ENCODE assay signal across 10 mouse cellular contexts in the genomic region with DNA sequence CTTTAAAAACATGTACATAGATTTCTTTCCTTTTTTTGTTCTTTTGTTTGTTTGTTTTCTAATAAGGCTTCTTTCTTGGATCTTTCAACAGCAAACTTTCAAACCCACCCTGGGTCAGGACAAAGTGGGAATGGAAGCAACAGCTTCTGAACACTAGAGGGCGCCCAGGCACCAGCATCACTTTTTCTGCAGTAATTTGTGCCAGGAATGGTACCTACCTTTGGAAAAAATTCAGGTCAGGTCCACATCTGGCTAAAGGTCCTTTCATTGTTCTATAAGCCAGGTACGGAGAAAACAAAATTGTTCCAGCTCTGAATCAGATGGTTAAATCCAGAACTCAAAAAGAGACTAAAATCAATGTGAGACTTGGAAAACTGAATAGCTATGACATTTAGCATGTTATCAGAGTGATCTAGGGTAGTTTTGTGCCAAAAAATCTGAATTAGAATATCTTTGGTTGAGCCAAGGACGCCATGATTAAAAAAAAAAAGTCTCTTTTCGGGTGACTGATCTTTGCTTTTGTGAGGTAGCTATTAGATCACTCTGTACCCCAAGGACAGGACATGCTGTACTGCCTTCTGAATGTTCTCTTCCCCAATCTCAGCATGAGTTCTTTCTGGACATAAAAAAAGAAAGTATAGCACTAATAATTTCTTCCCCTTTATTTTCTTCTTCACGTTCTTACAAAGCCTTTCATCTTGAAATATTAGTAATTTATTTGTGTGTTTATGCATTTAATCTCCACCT. TPM values are rescaled to one million over a fixed set of nuclear protein-coding genes. Genes with fewer than 3 reads are reported as not detected.
DNase-seq lines count a peak whose midpoint lies in the region; ATAC-seq and TF ChIP-seq lines count a peak whose summit lies in the region.
"Had no signal": no experiment of that assay in that cellular context is flagged by ENCODE, and none has a peak within 500 bp of the region (broad histone marks: within the 10 kb centered on the region; RNA-seq: fewer than 3 reads in every experiment).

No protein-coding gene starts in this region.

- H3K4me2 ChIP-seq in forebrain, embryonic 14.5 days (ENCODE audit: low read length) = no peak overlapping the region
- no peak overlapping the region for H3K4me2 ChIP-seq in forebrain, embryonic 13.5 days
- no peak overlapping the region for H3K4me2 ChIP-seq in midbrain, postnatal 0 days (ENCODE audit: low read depth, low read length, poor library complexity, severe bottlenecking)

- no peak overlapping the region for H3K4me3 ChIP-seq in forebrain, embryonic 14.5 days (ENCODE audit: low read depth, low read length)
- H3K4me3 ChIP-seq in forebrain, embryonic 13.5 days = no peak overlapping the region
- no peak overlapping the region for H3K4me3 ChIP-seq in midbrain, postnatal 0 days (ENCODE audit: low read depth, low read length)
- H3K4me3 ChIP-seq in midbrain, embryonic 10.5 days = no peak overlapping the region
- H3K4me3 ChIP-seq: megakaryocyte, embryonic 14.5 days had no signal

- no peak overlapping the region for H3K9ac ChIP-seq in forebrain, embryonic 14.5 days (ENCODE audit: low read length)
- no peak overlapping the region for H3K9ac ChIP-seq in forebrain, embryonic 13.5 days
- no peak overlapping the region for H3K9ac ChIP-seq in midbrain, postnatal 0 days (replicated peaks; ENCODE audit: low read length, poor library complexity, severe bottlenecking)

- 38% methylated on average over 5 of the region's 5 CpGs for WGBS in forebrain, embryonic 14.5 days
- WGBS in forebrain, embryonic 13.5 days = 28% methylated on average over 5 of the region's 5 CpGs
- 34% methylated on average over 5 of the region's 5 CpGs for WGBS in midbrain, postnatal 0 days
- 41% methylated on average over 5 of the region's 5 CpGs for WGBS in midbrain, embryonic 10.5 days

- DNase-seq in forebrain, embryonic 14.5 days (ENCODE audit: low spot score) = peak; percentile 61
- peak; percentile 35 for DNase-seq in midbrain, postnatal 0 days (ENCODE audit: low spot score)
- DNase-seq in midbrain, embryonic 10.5 days (ENCODE audit: low spot score) = no peak
- peak; percentile 39 for DNase-seq in adrenal gland, postnatal 25 days
- DNase-seq in forelimb bud, embryonic 11.5 days (ENCODE audit: low read depth, low spot score) = peak; percentile 34
- DNase-seq in gastrocnemius, adult 8-10 months (ENCODE audit: low spot score in 2 of 2) = no peak

- no peaks in the 10 kb centered on the region for H3K36me3 ChIP-seq in forebrain, embryonic 14.5 days (ENCODE audit: control insufficient read depth, insufficient read depth, low read length)
- H3K36me3 ChIP-seq in forebrain, embryonic 13.5 days (ENCODE audit: poor library complexity, severe bottlenecking) = no peaks in the 10 kb centered on the region
- H3K36me3 ChIP-seq in midbrain, postnatal 0 days (ENCODE audit: insufficient read depth, low read length) = no peaks in the 10 kb centered on the region
- H3K36me3 ChIP-seq in midbrain, embryonic 10.5 days = no peaks in the 10 kb centered on the region

- ATAC-seq in forebrain, embryonic 14.5 days = no peak
- ATAC-seq in forebrain, embryonic 13.5 days = no peak
- ATAC-seq in midbrain, postnatal 0 days (ENCODE audit: low FRiP score) = no peak
- ATAC-seq in megakaryocyte progenitor cell, adult 5-6 weeks (replicated peaks; ENCODE audit: poor library complexity) = peak; percentile 81

- peak; percentile 78 for TF ChIP-seq CTCF in midbrain, postnatal 0 days (IDR thresholded peaks at IDR 0.05)

- no peaks in the 10 kb centered on the region for H3K27me3 ChIP-seq in forebrain, embryonic 14.5 days (replicated peaks; ENCODE audit: control insufficient read depth, insufficient read depth, low read length)
- H3K27me3 ChIP-seq in forebrain, embryonic 13.5 days = no peaks in the 10 kb centered on the region
- no peaks in the 10 kb centered on the region for H3K27me3 ChIP-seq in midbrain, postnatal 0 days (ENCODE audit: insufficient read depth, low read length)
- no peaks in the 10 kb centered on the region for H3K27me3 ChIP-seq in midbrain, embryonic 10.5 days (ENCODE audit: low read depth, poor library complexity, severe bottlenecking)

- no peaks in the 10 kb centered on the region for H3K9me3 ChIP-seq in forebrain, embryonic 14.5 days (replicated peaks; ENCODE audit: control insufficient read depth, low read length)
- H3K9me3 ChIP-seq in forebrain, embryonic 13.5 days (replicated peaks) = no peaks in the 10 kb centered on the region
- H3K9me3 ChIP-seq in midbrain, postnatal 0 days (ENCODE audit: low read length) = no peaks in the 10 kb centered on the region
- no peaks in the 10 kb centered on the region for H3K9me3 ChIP-seq in midbrain, embryonic 10.5 days (replicated peaks)
- H3K9me3 ChIP-seq: megakaryocyte, embryonic 14.5 days had no signal

- no peak overlapping the region for H3K27ac ChIP-seq in forebrain, embryonic 14.5 days (ENCODE audit: low read depth, low read length)
- no peak overlapping the region for H3K27ac ChIP-seq in forebrain, embryonic 13.5 days
- no peak overlapping the region for H3K27ac ChIP-seq in midbrain, postnatal 0 days (ENCODE audit: low read depth, low read length)
- H3K27ac ChIP-seq in midbrain, embryonic 10.5 days (replicated peaks) = no peak overlapping the region

- H3K4me1 ChIP-seq in forebrain, embryonic 14.5 days (ENCODE audit: control insufficient read depth, insufficient read depth, low read length) = peaks cover 2% of the 10 kb centered on the region; the same call in 1 of the 2 replicates
- H3K4me1 ChIP-seq in forebrain, embryonic 13.5 days = peaks cover 21% of the 10 kb centered on the region
- H3K4me1 ChIP-seq in midbrain, postnatal 0 days (ENCODE audit: insufficient read depth, low read length) = no peaks in the 10 kb centered on the region
- H3K4me1 ChIP-seq in midbrain, embryonic 10.5 days = 0 out of 2 replicates have a peak, but pooled peaks cover 2% of the 10 kb centered on the region

RNA-seq across cellular contexts. Expression of a gene that starts 9.5 kb away (rescaled TPM):
- polyA plus RNA-seq in forebrain, embryonic 14.5 days (2014; fragmentation: Nextera tagmentation; extraction: Ambion mirVana) = 10.5 and 12.0 TPM in 2 replicates
- 8.0 and 10.3 TPM in 2 replicates for polyA plus RNA-seq in forebrain, embryonic 13.5 days (2015; fragmentation: Nextera tagmentation; extraction: Ambion mirVana)
- total RNA-seq in midbrain, postnatal 0 days (2014; rRNA removed) = 38.0 and 52.3 TPM in 2 replicates
- polyA plus RNA-seq in midbrain, postnatal 0 days (2015; fragmentation: Nextera tagmentation; extraction: Ambion mirVana) = 23.1 and 24.1 TPM in 2 replicates
- polyA plus RNA-seq in midbrain, embryonic 10.5 days (2016; fragmentation: Nextera tagmentation; extraction: Ambion mirVana) = 1.6 and 2.4 TPM in 2 replicates
- 0.82 and 2.4 TPM in 2 replicates for total RNA-seq in adrenal gland, postnatal 25 days (2021)
- total RNA-seq in megakaryocyte progenitor cell, adult 5-6 weeks (2015) = not detected in 2 replicates
- total RNA-seq in megakaryocyte progenitor cell, adult 5-6 weeks (2017) = not detected in 2 replicates
- total RNA-seq in gastrocnemius, adult 8-10 months (2022) = 1 to 10 TPM; 1.3 to 2.9 (median 1.9) TPM

RNA-seq across cellular contexts. Expression of a gene that starts 26.7 kb away (rescaled TPM):
- 2.3 and 4.0 TPM in 2 replicates for polyA plus RNA-seq in forebrain, embryonic 14.5 days (2014; fragmentation: Nextera tagmentation; extraction: Ambion mirVana)
- polyA plus RNA-seq in forebrain, embryonic 13.5 days (2015; fragmentation: Nextera tagmentation; extraction: Ambion mirVana) = 7.3 and 7.6 TPM in 2 replicates
- 0.66 and 2.8 TPM in 2 replicates for total RNA-seq in midbrain, postnatal 0 days (2014; rRNA removed)
- 0.89 and 1.0 TPM in 2 replicates for polyA plus RNA-seq in midbrain, postnatal 0 days (2015; fragmentation: Nextera tagmentation; extraction: Ambion mirVana)
- polyA plus RNA-seq in midbrain, embryonic 10.5 days (2016; fragmentation: Nextera tagmentation; extraction: Ambion mirVana) = 6.7 TPM in 2 replicates
- total RNA-seq in adrenal gland, postnatal 25 days (2021) = 0.97 TPM in 1 of 2 replicates, not detected in the other
- 56.5 and 62.8 TPM in 2 replicates for total RNA-seq in megakaryocyte progenitor cell, adult 5-6 weeks (2015)
- total RNA-seq in megakaryocyte progenitor cell, adult 5-6 weeks (2017) = 65.3 and 67.4 TPM in 2 replicates
- total RNA-seq in gastrocnemius, adult 8-10 months (2022) = under 1 TPM in 1 of 4 experiments, not detected in 3; 0.58 TPM

RNA-seq across cellular contexts. Expression of a gene that starts 43.5 kb away (rescaled TPM):
- polyA plus RNA-seq in forebrain, embryonic 14.5 days (2014; fragmentation: Nextera tagmentation; extraction: Ambion mirVana) = 59.8 and 77.6 TPM in 2 replicates
- polyA plus RNA-seq in forebrain, embryonic 13.5 days (2015; fragmentation: Nextera tagmentation; extraction: Ambion mirVana) = 17.5 and 20.1 TPM in 2 replicates
- total RNA-seq in midbrain, postnatal 0 days (2014; rRNA removed) = 547 and 554 TPM in 2 replicates
- polyA plus RNA-seq in midbrain, postnatal 0 days (2015; fragmentation: Nextera tagmentation; extraction: Ambion mirVana) = 53.9 and 60.8 TPM in 2 replicates
- 2.0 and 5.3 TPM in 2 replicates for polyA plus RNA-seq in midbrain, embryonic 10.5 days (2016; fragmentation: Nextera tagmentation; extraction: Ambion mirVana)
- total RNA-seq in adrenal gland, postnatal 25 days (2021) = 2.7 and 3.5 TPM in 2 replicates
- total RNA-seq in megakaryocyte progenitor cell, adult 5-6 weeks (2015) = 0.22 TPM in 1 of 2 replicates, not detected in the other
- total RNA-seq in megakaryocyte progenitor cell, adult 5-6 weeks (2017) = 0.14 TPM in 1 of 2 replicates, not detected in the other
- 1 to 10 TPM; 4.2 to 6.8 (median 6.2) TPM for total RNA-seq in gastrocnemius, adult 8-10 months (2022)

RNA-seq across cellular contexts. Expression of a gene that starts 46.4 kb away (rescaled TPM):
- polyA plus RNA-seq in forebrain, embryonic 14.5 days (2014; fragmentation: Nextera tagmentation; extraction: Ambion mirVana) = not detected in 2 replicates
- not detected in 2 replicates for polyA plus RNA-seq in forebrain, embryonic 13.5 days (2015; fragmentation: Nextera tagmentation; extraction: Ambion mirVana)
- not detected in 2 replicates for total RNA-seq in midbrain, postnatal 0 days (2014; rRNA removed)
- not detected in 2 replicates for polyA plus RNA-seq in midbrain, postnatal 0 days (2015; fragmentation: Nextera tagmentation; extraction: Ambion mirVana)
- not detected in 2 replicates for polyA plus RNA-seq in midbrain, embryonic 10.5 days (2016; fragmentation: Nextera tagmentation; extraction: Ambion mirVana)
- not detected in 2 replicates for total RNA-seq in adrenal gland, postnatal 25 days (2021)
- not detected in 2 replicates for total RNA-seq in megakaryocyte progenitor cell, adult 5-6 weeks (2015)
- not detected in 2 replicates for total RNA-seq in megakaryocyte progenitor cell, adult 5-6 weeks (2017)
- not detected for total RNA-seq in gastrocnemius, adult 8-10 months (2022)
- polyA plus RNA-seq: heart, embryonic 16.5 days had no signal

RNA-seq across cellular contexts. Expression of a gene that starts 58.2 kb away (rescaled TPM):
- polyA plus RNA-seq in forebrain, embryonic 14.5 days (2014; fragmentation: Nextera tagmentation; extraction: Ambion mirVana) = not detected in 2 replicates
- not detected in 2 replicates for polyA plus RNA-seq in forebrain, embryonic 13.5 days (2015; fragmentation: Nextera tagmentation; extraction: Ambion mirVana)
- not detected in 2 replicates for total RNA-seq in midbrain, postnatal 0 days (2014; rRNA removed)
- not detected in 2 replicates for polyA plus RNA-seq in midbrain, postnatal 0 days (2015; fragmentation: Nextera tagmentation; extraction: Ambion mirVana)
- not detected in 2 replicates for polyA plus RNA-seq in midbrain, embryonic 10.5 days (2016; fragmentation: Nextera tagmentation; extraction: Ambion mirVana)
- not detected in 2 replicates for total RNA-seq in adrenal gland, postnatal 25 days (2021)
- not detected in 2 replicates for total RNA-seq in megakaryocyte progenitor cell, adult 5-6 weeks (2015)
- total RNA-seq in megakaryocyte progenitor cell, adult 5-6 weeks (2017) = not detected in 2 replicates
- total RNA-seq in gastrocnemius, adult 8-10 months (2022) = not detected
- polyA plus RNA-seq: heart, embryonic 16.5 days had no signal

Comparison
In these comparisons a context has a peak if more than half of its experiments do, and no peak if none do; other contexts are left out.
1. DNase-seq: peak in forebrain, embryonic 14.5 days (single experiment), midbrain, postnatal 0 days (single experiment), adrenal gland, postnatal 25 days (single experiment) and forelimb bud, embryonic 11.5 days (single experiment); none in midbrain, embryonic 10.5 days (single experiment) and gastrocnemius, adult 8-10 months (0 of 2).
2. RNA of a gene that starts 9.5 kb away (total RNA-seq): 38.0 to 52.3 TPM in midbrain, postnatal 0 days; 1.3 to 2.9 TPM in gastrocnemius, adult 8-10 months, 0.82 to 2.4 TPM in adrenal gland, postnatal 25 days and not detected in megakaryocyte progenitor cell, adult 5-6 weeks; every median in the first group is over 10 times any median in the second.
3. RNA of a gene that starts 26.7 kb away (total RNA-seq): 56.5 to 67.4 TPM in megakaryocyte progenitor cell, adult 5-6 weeks; 0.97 TPM in adrenal gland, postnatal 25 days, 0.66 to 2.8 TPM in midbrain, postnatal 0 days and 0.58 TPM in gastrocnemius, adult 8-10 months; every median in the first group is over 10 times any median in the second.
4. RNA of a gene that starts 43.5 kb away (total RNA-seq): 547 to 554 TPM in midbrain, postnatal 0 days; 4.2 to 6.8 TPM in gastrocnemius, adult 8-10 months, 2.7 to 3.5 TPM in adrenal gland, postnatal 25 days and 0.14 to 0.22 TPM in megakaryocyte progenitor cell, adult 5-6 weeks; every median in the first group is over 10 times any median in the second.